Mouse (Mus musculus) olfactory bulb, adult 2 months (tissue): ENCODE data around the gene Saxo2.

Source experiments
- CTCF ChIP-seq: fragments of 200-500 bp; IDR thresholded peaks from 2 replicates; pipeline ENCODE4 v1.5.1; 2012; ENCODE audit warnings: low read depth, mild to moderate bottlenecking, low read length, moderate library complexity; ENCODE audit not compliant: insufficient read depth
- POLR2A ChIP-seq: fragments of 200-500 bp; IDR thresholded peaks from 2 replicates; pipeline ENCODE4 v1.6.1; 2012; ENCODE audit warnings: mild to moderate bottlenecking, low read depth, low read length, moderate library complexity; ENCODE audit not compliant: insufficient read depth

DNA sequence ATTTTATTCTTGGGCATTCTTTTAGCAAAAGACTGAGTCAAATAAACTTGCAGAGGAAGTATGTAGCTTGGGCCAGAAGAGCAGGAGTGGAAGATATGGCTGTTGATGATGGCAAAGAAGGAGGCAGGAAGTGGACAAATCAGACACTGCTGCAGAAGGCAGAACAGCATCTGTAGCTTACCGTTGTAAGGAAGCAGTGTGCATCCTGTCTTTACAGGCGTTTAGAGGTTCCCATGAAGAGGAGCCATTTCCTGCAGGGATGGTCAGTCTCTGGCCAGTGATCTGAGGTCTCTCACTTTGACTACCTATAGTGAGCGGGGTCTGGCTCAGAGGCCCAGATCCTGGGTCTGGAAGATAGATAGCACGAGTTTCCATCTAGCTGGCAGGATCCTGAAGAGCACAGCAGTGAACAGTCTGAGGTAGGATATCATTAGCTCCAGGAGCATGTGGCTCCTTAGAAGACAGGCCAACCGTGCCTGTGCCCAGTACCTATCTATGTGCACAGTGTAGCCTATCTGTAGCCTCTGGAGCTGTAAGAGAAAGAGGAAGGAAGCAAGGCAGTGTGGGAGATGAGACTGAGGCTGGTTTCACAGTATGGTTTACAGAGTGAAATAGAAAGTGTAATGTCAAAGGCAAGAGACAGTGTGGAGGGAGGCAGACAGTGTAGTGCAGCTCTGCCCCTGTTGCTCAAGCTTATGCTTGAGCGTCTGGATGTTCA lies 42.9 kb upstream of the Saxo2 start:
- TF ChIP-seq CTCF = no peak
- TF ChIP-seq POLR2A = no peak
